Mouse (Mus musculus): ENCODE data around the gene Rpp25l.

DNA sequence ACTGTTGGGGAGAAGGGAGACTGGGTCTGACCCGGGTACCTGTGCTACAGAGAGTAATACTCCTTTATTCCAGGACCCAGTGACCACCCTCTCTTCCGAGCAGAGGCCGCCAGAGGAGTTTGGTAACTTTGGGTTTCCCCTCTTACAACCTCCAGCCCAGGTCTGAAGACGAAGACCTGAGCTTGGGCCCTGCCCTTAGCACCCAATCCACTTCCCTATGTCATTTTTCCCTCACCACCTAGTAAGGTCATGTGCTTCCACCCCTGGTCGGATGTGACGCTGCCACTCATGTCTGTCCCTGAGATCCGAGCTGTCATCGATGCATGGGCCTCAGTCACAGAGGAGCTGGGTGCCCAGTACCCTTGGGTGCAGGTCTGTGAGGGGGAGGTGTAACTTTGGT is 43.1 kb upstream of the Rpp25l start:
- TF ChIP-seq MAFK (IDR thresholded peaks at IDR 0.05; ENCODE audit: insufficient read depth, low read depth, low read length) (no peak), CHD2 (IDR thresholded peaks at IDR 0.05; ENCODE audit: low read depth, low read length) (no peak), ZNF384 (IDR thresholded peaks at IDR 0.05; ENCODE audit: low read depth, low read length) (no peak), HCFC1 (IDR thresholded peaks at IDR 0.05; ENCODE audit: borderline replicate concordance, insufficient read depth, low read length) (no peak), ZC3H11A (IDR thresholded peaks at IDR 0.05; ENCODE audit: borderline replicate concordance, low read depth, low read length) (no peak)

All from ES-E14 (cell line).